Mouse (Mus musculus) liver, adult (tissue): ENCODE data around the gene Cdh16.

ENCODE experiments used
- GATA4 ChIP-seq: IDR thresholded peaks from 2 replicates; pipeline ENCODE4 v1.6.1; 2014; ENCODE audit warnings: mild to moderate bottlenecking, low read length; ENCODE audit not compliant: insufficient replicate concordance

Gene Cdh16

DNA sequence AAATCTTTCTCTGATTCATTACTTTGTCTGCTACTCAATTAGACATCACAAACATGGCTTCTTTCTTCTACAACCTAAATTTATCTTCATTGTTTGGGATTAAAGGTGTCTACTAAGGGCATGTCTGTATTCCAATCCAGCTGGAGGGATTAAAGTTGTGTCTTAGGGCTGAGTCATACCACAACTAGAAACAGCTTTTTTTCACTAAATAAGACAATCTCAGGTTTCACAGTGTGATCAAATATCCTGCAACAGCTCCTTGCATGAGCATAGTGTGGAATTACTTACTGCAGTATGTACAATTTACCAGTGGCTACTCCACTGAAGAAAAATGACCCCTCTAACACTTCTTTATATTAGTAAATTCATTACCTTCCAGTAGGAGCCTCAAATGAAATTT, 63.5 kb downstream of the Cdh16 start:
- no peak for TF ChIP-seq GATA4

GRCm38 (mm10) chr8:104557226-104557625, 67.0 kb downstream of the Cdh16 start:
- TF ChIP-seq GATA4: no peak

DNA sequence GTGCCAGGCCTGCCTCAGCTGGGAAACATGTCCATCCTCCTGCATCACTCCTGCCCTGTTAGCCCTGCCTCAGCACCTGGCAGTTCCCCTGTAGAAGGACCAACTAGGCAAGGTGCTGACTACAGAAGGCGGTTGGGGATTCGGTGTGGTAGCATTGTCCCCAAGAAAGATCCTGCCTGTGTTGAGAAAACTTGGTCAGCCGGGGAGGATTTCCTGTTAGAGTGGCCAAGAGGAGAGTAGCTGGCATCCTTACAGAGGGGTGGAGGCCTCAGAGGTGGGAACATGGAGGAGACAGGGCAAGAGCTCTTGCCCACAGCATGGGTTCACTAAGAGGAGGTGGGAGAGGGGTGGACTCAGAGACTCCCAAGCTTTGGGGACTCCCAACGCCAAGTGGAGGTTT, 69.0 kb downstream of the Cdh16 start:
- no peak for TF ChIP-seq GATA4
